Mouse (Mus musculus) kidney, postnatal 36 days (tissue): ENCODE measurements around the gene Pygb.

Source experiments
- DNase-seq, 2 experiments: peaks; one replicate each; pipeline ENCODE4 v3.0.0; 2021 to 2022; ENCODE audit warnings: mixed read lengths in 2 of 2

Pygb gene

GRCm38 (mm10) chr2:150842049-150842461 is 55.5 kb downstream of the Pygb start:
- DNase-seq, result peak; percentile 16 to 25

GRCm38 (mm10) chr2:150844798-150845197 is 58.3 kb downstream of the Pygb start:
- no peak for DNase-seq

- DNase-seq, result no peak
Measured at GRCm38 (mm10) chr2:150847436-150847995, 61.0 kb downstream of the Pygb start.

- DNase-seq, result peak; percentile 41 to 51
Measured at GRCm38 (mm10) chr2:150851251-150851650, 64.7 kb downstream of the Pygb start.

GRCm38 (mm10) chr2:150855186-150855585 is 68.7 kb downstream of the Pygb start:
- no peak for DNase-seq

- peak; percentile 62 to 65 for DNase-seq
Measured at GRCm38 (mm10) chr2:150858724-150859487, 72.4 kb downstream of the Pygb start.

GRCm38 (mm10) chr2:150859709-150860470 is 73.4 kb downstream of the Pygb start:
- DNase-seq, result no peak

GRCm38 (mm10) chr2:150861128-150861527 is 74.6 kb downstream of the Pygb start:
- DNase-seq, result no peak

- no peak for DNase-seq
Measured at GRCm38 (mm10) chr2:150867021-150867420, 80.5 kb downstream of the Pygb start.

GRCm38 (mm10) chr2:150869446-150869845 is 82.9 kb downstream of the Pygb start:
- no peak for DNase-seq

- no peak for DNase-seq
Measured at GRCm38 (mm10) chr2:150874508-150874907, 88.0 kb downstream of the Pygb start.

GRCm38 (mm10) chr2:150875226-150875625 is 88.7 kb downstream of the Pygb start:
- no peak for DNase-seq

- peak; percentile 45 to 48 for DNase-seq
Measured at GRCm38 (mm10) chr2:150877561-150877960, 91.0 kb downstream of the Pygb start.
